Mouse (Mus musculus) T-helper 2 cell (primary cell): Measurements from ENCODE around the gene Kcnmb1.

ENCODE experiments used
- in situ Hi-C: fragments of 300-600 bp; cut with MboI, MseI; formaldehyde crosslinking; loops from one replicate; pipeline ENCODE4 v1.15.1; 2025; ENCODE audit warnings: high pct_unique_total_duplicates

The Kcnmb1 gene

DNA sequence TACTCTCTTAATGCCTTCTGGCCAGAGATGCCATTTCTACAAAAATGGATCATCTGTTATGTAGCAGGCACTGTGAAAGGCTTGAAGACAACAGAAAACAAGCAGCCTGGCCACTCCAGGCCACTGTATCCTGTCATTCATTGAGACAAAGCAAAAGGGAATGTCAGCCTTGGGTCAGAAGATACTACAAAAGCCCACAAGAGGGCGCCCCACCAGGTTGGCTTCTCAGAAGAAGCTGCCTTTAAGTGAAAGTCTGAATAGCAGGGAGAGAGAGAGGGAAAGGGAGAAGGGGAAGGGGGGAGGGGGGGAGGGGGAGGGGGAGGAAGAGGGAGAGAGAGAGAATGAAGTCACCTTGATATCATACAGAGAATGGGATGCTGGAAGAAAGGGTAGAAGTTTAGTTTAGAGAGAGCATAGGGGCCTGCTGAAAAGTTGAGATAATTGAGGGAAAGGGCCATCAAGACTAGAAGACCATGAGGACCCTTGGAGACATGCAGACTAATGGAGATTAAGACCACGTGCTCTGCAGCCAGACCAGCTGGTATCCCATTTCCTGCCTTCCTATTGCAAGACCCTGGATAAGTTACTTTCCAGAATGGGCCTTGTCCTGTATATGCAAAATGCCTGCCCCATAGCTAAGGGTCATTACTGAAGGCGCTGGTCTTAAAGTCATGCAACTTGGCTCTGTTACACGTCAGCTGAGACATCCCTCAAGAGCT, 18.6 kb upstream of the Kcnmb1 start:
- in situ Hi-C loops: no loop called here

DNA sequence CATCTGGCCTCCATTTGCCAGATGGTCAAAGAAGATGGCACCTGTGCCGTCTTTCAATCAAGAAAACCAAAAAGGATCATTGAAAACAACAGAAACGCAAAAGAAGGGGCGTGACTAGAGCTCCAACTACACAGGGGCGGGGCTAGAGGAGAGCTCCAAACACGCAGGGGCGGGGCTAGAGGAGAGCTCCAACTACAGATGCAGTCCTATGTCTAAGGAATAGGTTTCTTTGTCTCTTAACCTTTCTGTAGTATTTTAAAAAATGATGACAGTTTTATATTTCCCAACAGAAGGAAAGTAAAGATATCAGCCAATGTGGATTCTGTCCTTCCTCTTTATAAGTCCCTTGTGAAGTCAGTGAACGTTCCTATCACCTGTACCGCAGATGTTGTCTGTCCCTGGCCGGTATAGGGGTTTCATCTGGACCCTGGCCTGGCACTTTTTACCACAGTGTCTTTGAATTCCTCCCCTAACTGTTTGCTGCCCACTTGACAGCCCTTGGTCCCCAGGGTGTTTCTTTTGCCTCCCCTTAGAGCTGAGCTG, 18.0 kb upstream of the Kcnmb1 start:
- in situ Hi-C loops: no loop called here

DNA sequence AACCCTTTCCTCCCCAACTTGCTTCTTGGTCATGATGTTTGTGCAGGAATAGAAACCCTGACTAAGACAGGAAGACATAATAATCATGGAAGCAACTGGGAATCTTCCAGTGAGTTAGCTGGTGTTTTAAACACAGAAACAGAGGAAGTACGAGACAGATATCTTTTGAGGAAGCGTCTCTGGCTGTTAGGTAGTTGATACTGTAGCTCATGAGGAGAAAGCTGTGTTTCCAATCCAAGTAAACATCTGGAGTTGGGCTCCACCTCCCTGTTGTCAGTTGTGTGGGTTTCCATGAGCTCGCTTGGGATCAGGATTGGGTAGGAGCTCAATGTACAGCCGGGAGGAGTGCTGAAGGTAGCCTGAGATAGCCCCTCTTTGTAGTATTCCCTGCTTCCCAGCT, 16.3 kb upstream of the Kcnmb1 start:
- in situ Hi-C loops: no loop called here

DNA sequence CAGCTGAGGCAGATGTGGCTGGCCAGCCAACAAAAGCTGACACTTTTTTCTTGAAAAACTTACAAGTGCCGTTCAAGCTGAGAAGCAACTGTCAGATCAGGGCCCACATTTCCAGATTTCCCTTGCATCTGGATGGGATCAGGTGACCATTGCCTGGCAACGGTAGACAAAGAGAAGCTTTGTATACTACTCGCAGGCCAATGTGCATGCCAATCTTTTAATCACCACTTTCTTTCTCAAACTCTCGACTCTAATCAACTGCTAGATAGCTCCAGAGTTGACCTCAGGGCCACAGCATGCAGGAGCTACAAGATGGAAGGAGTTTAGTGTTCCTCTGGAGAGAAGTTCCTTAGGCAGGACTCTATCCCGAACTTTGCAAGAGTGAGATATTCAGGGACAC, 11.7 kb upstream of the Kcnmb1 start:
- in situ Hi-C loops: loop anchor here (10.0 to 25.0 kb wide), 2 partner anchors 264 to 561 kb away; no protein-coding TSS in a partner anchor

DNA sequence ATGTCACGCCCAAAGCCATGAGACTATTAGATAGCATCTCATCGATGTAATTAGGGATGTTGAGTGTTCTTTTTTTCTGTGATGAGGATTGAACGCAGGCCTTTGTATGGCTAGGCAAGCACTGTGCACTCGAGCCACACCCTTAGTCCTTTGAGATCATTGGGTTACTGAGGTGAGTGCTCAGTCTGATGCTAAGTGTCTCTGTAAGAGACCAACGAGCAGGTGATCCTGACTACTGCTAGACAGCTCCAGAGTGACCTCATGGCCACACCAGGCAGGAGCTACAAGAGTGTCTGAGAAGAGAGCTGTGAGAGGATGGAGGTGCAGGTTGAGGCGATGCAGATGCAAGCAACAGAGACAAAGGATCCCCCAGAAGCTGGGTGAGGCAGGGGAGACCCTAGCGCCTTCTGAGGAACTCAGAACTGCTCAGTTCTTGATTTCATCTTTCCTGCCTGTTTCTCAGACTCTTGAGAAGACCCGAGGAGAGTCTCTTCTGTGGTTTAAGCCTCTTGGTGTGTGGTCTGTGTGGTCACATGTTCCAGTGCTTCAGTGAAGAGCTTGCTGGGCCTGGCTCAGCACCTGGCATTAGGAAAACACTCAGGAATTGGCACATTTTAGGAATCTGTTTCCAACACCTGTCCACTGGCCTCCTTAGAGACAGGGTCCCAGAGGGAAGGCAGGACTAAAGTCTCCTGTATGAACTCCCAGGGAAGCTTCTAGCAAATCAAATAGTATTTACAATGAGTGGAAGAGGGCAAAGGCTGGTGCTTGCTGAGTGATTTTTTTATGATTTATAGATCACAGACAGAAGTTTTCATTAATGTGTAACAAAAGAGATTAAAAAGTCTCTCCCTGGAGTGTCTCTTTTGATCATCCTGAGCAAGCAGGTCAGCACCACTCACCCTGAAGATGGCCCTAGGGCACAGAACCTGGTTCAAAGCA, 10.9 kb upstream of the Kcnmb1 start:
- in situ Hi-C loops: loop anchor here (10.0 to 25.0 kb wide), 2 partner anchors 263 to 560 kb away; no protein-coding TSS in a partner anchor

DNA sequence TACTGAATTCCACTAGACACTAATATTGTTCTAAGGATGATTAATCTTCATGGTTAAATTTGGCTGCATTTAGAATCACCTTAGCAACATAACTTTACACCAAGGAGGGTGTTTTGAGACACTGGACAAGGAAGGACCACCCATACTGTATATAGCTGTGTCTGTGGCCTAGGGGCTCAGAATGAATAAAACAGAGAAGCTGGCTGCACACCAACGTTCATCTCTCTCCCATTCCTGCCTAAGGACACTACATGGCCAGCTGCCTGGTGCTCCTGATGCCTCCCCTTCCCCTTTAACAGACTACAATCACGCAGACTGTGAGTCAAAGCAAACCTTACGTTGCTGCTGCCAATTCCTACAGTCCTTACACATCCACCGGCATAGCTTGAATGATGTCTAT, 6.8 kb upstream of the Kcnmb1 start:
- in situ Hi-C loops: loop anchor here (10.0 to 25.0 kb wide), 2 partner anchors 259 to 556 kb away; no protein-coding TSS in a partner anchor

DNA sequence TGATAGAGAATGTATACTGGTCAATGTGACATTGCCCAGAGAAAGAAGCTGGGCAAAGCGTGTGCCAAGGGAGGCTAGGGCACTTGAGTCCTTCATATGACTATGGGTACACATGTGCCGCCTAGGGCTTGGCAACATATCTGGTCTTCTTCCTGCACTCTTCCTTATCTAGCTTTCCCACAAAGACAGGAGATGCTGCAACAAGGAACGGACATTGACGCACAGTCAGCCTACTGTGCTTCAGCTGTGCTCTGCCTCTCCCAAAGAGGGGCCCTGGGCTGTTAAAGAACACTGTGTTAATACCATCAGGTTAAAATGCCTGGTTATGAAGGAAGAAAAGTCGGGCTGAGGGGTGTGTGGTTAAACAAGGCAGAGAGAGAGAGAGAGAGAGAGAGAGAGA, 6.2 kb upstream of the Kcnmb1 start:
- in situ Hi-C loops: loop anchor here (10.0 to 25.0 kb wide), 2 partner anchors 258 to 556 kb away; no protein-coding TSS in a partner anchor

DNA sequence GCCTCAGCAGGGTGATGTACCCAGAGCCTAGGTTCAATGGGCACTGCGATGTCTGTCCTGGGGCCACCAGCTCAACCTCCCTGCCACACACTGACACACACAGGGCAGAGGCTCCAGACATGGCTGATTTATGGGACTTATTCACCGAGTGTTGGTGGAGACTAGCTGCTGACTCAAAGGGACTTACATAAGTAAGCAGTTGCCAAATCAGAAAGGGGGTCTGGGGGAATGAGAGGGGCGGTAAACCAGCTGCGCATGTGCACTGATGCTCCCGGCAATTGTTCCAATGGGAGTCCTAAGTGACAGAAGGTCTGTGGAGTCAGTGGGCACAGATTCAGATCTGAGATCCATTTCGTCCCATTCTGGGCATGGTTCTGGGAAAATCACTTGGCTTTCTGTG, 5.2 kb upstream of the Kcnmb1 start:
- in situ Hi-C loops: loop anchor here (10.0 to 25.0 kb wide), 2 partner anchors 257 to 555 kb away; no protein-coding TSS in a partner anchor

DNA sequence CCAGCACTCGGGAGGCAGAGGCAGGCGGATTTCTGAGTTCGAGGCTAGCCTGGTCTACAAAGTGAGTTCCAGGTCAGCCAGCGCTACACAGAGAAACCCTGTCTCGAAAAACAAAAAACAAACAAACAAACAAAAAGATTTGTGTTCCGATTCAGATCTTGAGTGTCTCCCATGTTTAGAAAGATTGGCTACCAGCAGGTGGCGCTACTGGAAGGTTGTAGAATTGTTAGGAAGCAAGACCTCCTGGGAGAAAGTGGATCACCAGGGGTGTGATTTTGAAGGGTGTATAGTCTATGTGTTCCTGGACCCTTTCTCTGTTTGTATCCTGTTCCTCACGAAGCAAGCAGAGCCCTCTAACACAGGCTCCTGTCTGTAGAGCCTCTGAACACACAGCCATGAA, 4.1 kb upstream of the Kcnmb1 start:
- in situ Hi-C loops: loop anchor here (10.0 to 25.0 kb wide), 2 partner anchors 256 to 554 kb away; no protein-coding TSS in a partner anchor

DNA sequence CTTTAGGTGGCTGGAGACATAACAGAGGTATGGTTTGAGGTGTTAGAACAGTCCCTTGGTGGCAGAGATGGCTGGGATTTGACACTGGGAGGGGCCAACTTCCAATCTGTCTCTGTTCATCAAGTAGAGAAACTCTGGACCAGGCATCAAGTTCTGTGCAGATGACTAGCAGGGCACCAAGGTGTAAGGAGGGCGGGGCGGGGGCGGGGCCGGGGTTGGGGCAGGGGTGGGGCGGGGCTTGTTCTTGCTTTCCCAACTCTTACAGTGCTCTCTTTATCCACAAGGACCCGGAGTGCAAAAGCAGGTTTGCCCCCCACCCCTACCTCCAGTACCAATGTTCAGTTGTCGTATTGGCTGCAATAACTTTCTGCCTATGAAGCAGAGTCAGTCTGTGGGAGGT, 635 bp upstream of the Kcnmb1 start:
- in situ Hi-C loops: loop anchor here (25.0 kb wide), 1 partner anchor 550 kb away; no protein-coding TSS in a partner anchor

DNA sequence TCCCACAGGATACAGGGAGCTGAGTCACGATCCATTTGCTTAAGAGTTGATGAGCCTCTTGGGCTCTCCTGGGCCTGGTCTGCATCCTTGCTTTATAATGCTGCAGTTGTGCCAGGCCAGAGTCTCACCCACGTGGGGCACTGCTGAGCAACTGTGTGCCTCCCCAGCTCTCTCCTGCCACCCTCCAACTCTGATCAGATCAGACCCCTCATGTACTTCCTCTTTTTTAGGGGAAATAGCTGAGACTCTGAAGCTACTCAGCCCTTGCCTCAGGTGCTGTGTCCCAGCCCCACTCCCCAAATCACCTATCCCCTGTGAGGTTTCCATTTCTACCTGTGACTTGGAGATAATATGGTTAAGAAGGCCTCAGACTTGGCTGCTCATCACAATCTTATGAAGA, 2.6 kb downstream of the Kcnmb1 start:
- in situ Hi-C loops: loop anchor here (25.0 kb wide), 1 partner anchor 547 kb away; no protein-coding TSS in a partner anchor

DNA sequence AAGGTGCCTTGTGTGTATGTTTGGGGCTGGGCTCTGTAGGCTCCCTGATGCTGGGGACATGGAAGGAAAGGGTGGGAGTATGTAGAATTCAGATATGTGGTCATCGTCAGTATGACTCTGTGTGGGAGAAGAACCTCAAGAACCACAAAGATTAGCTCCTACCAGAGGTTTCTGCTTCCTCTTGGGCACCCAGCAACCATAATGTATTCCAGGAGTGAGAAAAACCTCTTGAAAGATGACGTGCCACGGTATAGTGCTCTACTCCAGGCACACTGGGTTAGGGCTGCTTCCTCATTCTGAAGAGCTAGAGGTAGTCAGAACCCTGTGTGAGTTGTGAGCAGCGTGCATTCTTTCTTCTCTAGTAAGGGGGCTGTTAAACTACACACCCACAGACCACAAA, 4.9 kb downstream of the Kcnmb1 start:
- in situ Hi-C loops: loop anchor here (25.0 kb wide), 1 partner anchor 545 kb away; no protein-coding TSS in a partner anchor

DNA sequence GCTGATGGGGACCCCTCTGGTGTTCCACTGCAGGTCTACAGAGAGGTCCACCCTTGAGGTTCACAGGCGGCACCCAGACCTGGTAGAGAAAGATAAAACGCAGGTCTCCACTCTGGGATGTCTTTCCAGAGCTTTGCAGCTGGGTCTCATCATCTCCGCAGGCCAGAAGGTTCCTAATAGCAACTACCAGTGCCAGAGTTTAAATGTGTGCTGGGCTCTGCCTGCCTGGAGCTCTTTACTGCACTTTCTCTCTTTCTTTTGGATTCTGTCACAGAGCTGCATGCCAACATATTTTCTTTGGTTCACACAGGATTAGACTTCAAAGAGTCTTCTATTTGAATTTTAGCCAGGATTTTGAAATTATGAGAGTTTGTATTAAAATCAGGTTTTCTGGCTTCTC, 6.4 kb downstream of the Kcnmb1 start:
- in situ Hi-C loops: loop anchor here (25.0 kb wide), 1 partner anchor 543 kb away; no protein-coding TSS in a partner anchor

DNA sequence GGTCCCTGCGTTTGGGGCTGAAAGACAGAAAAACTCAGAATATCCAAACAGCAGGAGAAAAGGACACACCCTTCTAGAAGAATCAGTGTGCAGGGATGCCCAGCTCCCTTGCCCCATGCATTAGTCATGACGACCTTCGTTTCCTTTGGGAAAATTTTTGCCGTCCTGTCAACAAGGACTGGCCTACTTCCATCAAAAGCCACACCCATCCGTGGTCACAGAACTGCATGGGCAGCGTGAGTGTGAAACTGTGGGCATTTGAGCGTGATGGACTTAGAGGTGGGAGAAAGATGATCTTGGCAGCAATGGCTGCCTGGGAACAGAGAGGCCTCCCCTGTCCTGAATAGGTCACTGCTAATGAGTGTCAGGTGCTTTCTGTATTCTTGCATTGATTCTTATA, 9.3 kb downstream of the Kcnmb1 start:
- in situ Hi-C loops: loop anchor here (25.0 kb wide), 1 partner anchor 540 kb away; no protein-coding TSS in a partner anchor

DNA sequence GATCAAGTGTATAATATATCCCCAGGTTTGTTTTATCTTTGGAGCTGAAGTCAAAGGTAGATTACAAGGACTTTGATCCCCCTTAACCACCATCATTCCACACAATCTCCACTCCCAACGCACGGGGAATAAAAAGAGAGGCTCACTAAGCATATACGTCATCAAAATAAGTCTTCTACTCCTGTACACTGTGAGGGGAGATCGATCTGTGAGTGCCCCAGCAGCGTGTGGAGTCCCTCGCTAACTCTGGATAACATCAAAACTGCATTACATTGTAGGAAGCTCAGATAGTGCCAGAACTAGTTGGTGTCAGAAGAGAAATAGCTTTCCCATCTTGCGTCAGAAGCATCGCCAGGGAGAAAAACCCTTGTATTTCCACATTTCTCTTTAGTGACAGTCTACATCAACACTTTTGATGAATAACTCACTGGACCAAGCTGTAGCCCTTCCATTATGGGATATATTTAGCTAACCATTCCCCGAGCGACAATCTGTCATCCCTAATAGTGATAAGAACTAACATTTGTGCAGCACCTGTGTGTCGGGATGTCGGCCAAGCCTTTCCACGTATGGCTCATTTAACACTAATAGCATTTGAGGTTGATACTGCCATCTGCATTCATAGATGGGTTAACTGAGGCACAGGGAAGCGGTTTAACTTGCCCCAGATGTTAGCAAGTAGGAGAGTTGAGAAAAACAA, 11.7 kb downstream of the Kcnmb1 start:
- in situ Hi-C loops: loop anchor here (25.0 kb wide), 1 partner anchor 538 kb away; no protein-coding TSS in a partner anchor

DNA sequence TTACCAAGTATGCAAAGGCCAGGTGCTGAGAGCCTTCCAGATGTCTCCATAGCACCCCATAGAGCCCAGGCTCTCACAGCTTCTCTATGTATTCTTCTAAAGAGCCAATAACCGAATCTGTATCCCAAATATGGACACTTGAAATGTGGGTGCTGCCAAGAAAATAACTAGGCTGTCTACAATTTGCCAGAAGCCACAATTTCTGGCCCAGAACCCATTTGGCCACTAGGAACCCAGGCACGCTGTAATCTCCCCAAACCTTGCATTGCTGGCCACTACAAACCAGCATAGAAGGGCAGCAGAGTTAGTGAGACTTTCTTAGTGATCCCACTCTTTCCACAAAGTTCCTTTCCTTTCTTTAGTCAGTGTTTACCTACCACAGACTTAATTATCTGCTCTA, 12.3 kb downstream of the Kcnmb1 start:
- in situ Hi-C loops: no loop called here

DNA sequence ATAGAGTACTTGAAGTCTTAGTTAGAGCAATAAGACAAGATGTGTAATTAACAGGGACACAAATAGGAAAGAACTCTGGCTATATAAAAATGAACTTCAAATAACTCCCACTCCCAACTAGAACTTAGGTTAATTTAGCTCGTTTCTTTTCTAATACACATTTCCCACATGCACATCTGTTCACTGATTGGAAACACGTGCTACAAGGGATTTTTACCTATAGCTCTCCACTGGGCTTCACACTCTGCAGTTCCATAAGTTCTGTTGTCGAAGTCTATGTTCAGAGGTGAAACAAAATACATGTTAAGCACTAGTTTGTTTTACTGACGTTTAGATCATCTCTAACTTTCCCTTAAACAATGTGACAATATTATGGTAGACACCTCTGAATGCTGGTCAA, 17.3 kb downstream of the Kcnmb1 start:
- in situ Hi-C loops: loop anchor here (10.0 kb wide), 1 partner anchor 225 kb away; the partner anchor contains the start of gene Foxi1

DNA sequence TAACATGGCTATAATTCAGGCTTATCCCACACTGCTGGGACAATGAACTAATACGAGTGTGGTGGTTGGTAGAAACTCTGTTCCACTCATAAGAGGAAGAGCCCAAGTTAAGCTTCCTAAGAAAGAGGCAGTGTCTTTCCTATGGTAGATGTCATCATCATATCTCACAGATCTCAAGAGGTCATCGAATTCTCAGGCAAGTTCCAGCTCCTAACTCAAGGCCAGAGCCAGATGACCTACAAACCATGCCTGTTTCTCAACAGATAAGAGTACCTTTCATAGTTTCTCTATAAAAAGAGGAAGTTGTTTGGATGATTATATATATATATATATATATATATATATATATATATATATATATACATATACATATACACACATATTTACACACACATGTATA, 23.7 kb downstream of the Kcnmb1 start:
- in situ Hi-C loops: loop anchor here (10.0 kb wide), 1 partner anchor 218 kb away; the partner anchor contains the start of gene Foxi1

DNA sequence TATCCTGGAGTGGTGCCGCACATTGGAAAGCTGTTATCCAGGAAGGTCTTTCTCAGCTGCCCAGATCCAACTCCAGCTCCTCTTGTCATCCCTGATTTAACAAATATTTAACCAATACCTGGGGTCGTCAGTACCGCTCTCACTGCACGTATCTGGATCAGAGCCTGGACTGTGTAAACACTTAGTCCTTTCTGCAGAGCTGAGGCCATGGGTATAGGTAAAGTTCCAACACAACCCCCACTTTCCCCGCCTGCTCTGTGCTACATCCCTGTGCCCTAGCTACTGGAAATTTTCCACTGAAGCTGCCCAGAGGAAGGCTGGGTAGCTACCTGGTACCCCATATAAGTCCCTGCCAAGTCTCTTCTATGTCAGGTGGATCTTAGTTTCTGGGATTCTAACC, 27.2 kb downstream of the Kcnmb1 start:
- in situ Hi-C loops: no loop called here

DNA sequence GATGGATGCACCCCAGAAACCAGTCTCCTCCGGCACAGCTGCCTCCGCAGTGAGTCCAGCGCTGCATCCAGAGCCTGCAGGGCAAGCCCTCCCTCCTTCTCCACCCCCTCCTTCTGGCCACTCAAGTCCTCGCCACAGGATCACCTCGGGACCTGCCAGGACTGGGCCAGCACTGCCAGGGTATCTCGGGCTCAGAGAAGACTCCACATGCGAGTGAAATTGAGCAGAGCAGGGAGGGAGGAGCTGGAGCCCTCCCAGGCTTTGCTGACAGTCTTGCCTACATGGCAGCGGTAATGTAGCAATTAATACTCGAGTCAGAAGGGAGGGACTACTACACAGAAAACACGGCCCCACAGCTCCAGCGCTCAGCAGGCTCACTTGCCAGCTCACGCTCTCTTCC, 30.1 kb downstream of the Kcnmb1 start, which contains the start of gene Kcnip1:
Kcnip1 (minus strand) TSS at position 215 of the 400 bp plus-strand sequence.
- in situ Hi-C loops: no loop called here

DNA sequence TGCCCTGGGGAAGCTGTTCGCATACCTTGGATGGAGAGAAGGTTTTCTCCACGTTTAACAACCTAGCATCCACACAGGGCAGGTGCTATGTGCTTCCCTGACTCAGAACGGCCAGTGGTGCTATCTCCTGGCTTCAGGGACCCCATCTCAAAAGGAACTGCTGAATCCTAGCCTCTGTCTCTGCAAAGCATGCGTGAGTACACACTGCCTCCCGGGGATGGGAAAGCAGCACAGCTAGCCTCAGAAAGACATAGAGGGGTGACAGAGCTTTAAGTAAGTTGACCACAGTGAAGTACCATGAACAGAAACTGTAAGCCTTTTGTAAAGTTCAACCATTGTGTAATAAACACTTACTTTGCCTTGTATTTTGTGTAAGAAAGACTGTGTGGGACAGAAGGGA, 30.7 kb downstream of the Kcnmb1 start:
- in situ Hi-C loops: no loop called here
